Mouse (Mus musculus): ENCODE results near the gene Gal. TPM values are rescaled to one million over a fixed set of nuclear protein-coding genes. Genes with fewer than 3 reads are reported as not detected.

Gal gene
- polyA plus RNA-seq, 1 experiment, result not detected

DNA sequence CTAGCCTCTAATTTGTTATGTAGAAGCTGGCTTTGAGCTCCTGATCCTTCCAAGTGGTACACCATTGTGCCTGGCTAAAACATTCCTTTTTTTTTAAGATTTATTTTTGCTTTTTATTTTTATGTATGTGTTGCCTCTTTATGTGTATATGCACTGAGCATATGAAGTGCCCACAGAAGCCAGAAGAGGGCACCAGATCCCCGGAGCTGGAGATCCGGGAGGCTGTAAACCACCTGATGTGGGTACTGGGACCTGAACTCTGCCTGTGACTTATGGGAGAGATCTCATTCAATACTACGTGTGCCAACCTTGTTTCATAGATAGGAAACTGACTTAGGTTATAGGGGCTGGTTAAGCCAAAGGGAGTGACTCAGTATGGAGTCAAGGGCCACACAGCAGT is 46.1 kb downstream of the Gal start:
- Histone ChIP-seq H3K4me3 (ENCODE audit: insufficient read depth, low read length) (no peak overlapping the region), H3K27ac (ENCODE audit: insufficient read depth, low read length) (no peak overlapping the region), H3K4me1 (ENCODE audit: control insufficient read depth, insufficient read depth, low read length) (no peaks in the 10 kb centered on the region)
- no peak for TF ChIP-seq CTCF (IDR thresholded peaks at IDR 0.05; ENCODE audit: borderline replicate concordance, insufficient read depth, low read length)
- no peak for TF ChIP-seq POLR2A (IDR thresholded peaks at IDR 0.05; ENCODE audit: low read depth, low read length)

- Histone ChIP-seq H3K4me3 (ENCODE audit: insufficient read depth, low read length) (no peak overlapping the region), H3K27ac (ENCODE audit: insufficient read depth, low read length) (no peak overlapping the region), H3K4me1 (ENCODE audit: control insufficient read depth, insufficient read depth, low read length) (no peaks in the 10 kb centered on the region)
- TF ChIP-seq POLR2A (IDR thresholded peaks at IDR 0.05; ENCODE audit: low read depth, low read length), result no peak
- no peak for TF ChIP-seq CTCF (IDR thresholded peaks at IDR 0.05; ENCODE audit: borderline replicate concordance, insufficient read depth, low read length)
Measured at GRCm38 (mm10) chr19:3365089-3365488, 49.3 kb downstream of the Gal start.

DNA sequence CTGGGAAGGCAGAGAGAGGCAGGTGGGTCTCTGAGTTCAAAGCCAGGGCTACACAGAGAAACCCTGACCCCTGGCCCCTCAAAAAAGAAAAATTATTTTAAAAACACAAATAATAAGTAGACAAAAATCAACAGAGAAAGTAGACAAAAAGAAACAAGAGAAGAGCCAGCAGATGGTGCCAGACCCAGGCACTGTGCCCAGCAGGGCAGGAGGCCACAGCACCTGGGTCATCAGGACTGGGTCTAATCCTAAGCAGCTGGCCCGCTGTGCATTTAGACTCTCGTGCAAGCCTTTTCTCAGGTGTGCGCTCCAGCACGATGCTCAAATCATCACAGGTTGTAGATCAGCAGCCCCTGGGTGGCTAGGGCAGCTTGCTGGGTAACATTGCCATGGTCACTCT is 50.8 kb downstream of the Gal start:
- H3K27ac ChIP-seq (ENCODE audit: insufficient read depth, low read length), result no peak overlapping the region
- TF ChIP-seq CTCF (IDR thresholded peaks at IDR 0.05; ENCODE audit: borderline replicate concordance, insufficient read depth, low read length) (no peak), POLR2A (IDR thresholded peaks at IDR 0.05; ENCODE audit: low read depth, low read length) (no peak)
- no peak overlapping the region for H3K4me3 ChIP-seq (ENCODE audit: insufficient read depth, low read length)
- H3K4me1 ChIP-seq (ENCODE audit: control insufficient read depth, insufficient read depth, low read length), result no peaks in the 10 kb centered on the region

Other genes with a start within 250 kb of the Gal start
- gene Mrpl21, start 131.6 kb downstream of the Gal start, polyA plus RNA-seq (2011; ENCODE audit: insufficient read length, low read depth, missing spikeins), result 47.9 and 54.3 TPM in 2 replicates
- 4.7 and 5.7 TPM in 2 replicates for gene Ighmbp2, start 131.5 kb downstream of the Gal start, polyA plus RNA-seq (2011; ENCODE audit: insufficient read length, low read depth, missing spikeins)
- gene Cpt1a, start 92.2 kb downstream of the Gal start, polyA plus RNA-seq (2011; ENCODE audit: insufficient read length, low read depth, missing spikeins), result 35.2 and 38.0 TPM in 2 replicates
- 0.30 and 0.61 TPM in 2 replicates for gene Tesmin, start 25.7 kb downstream of the Gal start, polyA plus RNA-seq (2011; ENCODE audit: insufficient read length, low read depth, missing spikeins)
- gene Ppp6r3, start 161.2 kb upstream of the Gal start, polyA plus RNA-seq (2011; ENCODE audit: insufficient read length, low read depth, missing spikeins), result 63.6 and 69.4 TPM in 2 replicates

Measured in embryonic fibroblast, embryonic 13.5 days (primary cell).